9 mouse cellular contexts compared by ENCODE assay signal in genomic region chr10:3307752-3308151, GRCm38 (mm10). TPM values are rescaled to one million over a fixed set of nuclear protein-coding genes. Genes with fewer than 3 reads are reported as not detected.
DNase-seq lines count a peak whose midpoint lies in the region; ATAC-seq and TF ChIP-seq lines count a peak whose summit lies in the region.
"Had no signal": no experiment of that assay in that cellular context is flagged by ENCODE, and none has a peak within 500 bp of the region (broad histone marks: within the 10 kb centered on the region; RNA-seq: fewer than 3 reads in every experiment).

No protein-coding gene starts in this region.

- H3K9ac ChIP-seq in hindbrain, embryonic 14.5 days: no peak overlapping the region
- H3K9ac ChIP-seq in hindbrain, embryonic 11.5 days (ENCODE audit: low read depth, low read length): no peak overlapping the region
- no peak overlapping the region for H3K9ac ChIP-seq in intestine, postnatal 0 days (ENCODE audit: low read depth, low read length)
- H3K9ac ChIP-seq in liver, embryonic 11.5 days (ENCODE audit: low read depth, low read length): no peak overlapping the region
- no peak overlapping the region for H3K9ac ChIP-seq in heart, embryonic 12.5 days

- no peak for ATAC-seq in hindbrain, embryonic 14.5 days (ENCODE audit: low FRiP score)
- no peak for ATAC-seq in hindbrain, embryonic 11.5 days (ENCODE audit: low FRiP score)
- no peak for ATAC-seq in intestine, postnatal 0 days
- ATAC-seq in liver, embryonic 11.5 days (replicated peaks; ENCODE audit: low FRiP score): no peak
- no peak for ATAC-seq in heart, embryonic 12.5 days (ENCODE audit: insufficient number of reproducible peaks, low FRiP score)

- TF ChIP-seq CTCF in intestine, postnatal 0 days (IDR thresholded peaks at IDR 0.05; ENCODE audit: low read depth): no peak

- no peak overlapping the region for H3K4me2 ChIP-seq in hindbrain, embryonic 14.5 days (replicated peaks)
- H3K4me2 ChIP-seq in hindbrain, embryonic 11.5 days (replicated peaks; ENCODE audit: low read depth, low read length): no peak overlapping the region
- H3K4me2 ChIP-seq in intestine, postnatal 0 days (replicated peaks; ENCODE audit: low read depth): no peak overlapping the region
- H3K4me2 ChIP-seq in liver, embryonic 11.5 days: no peak overlapping the region
- H3K4me2 ChIP-seq in heart, embryonic 12.5 days: no peak overlapping the region

- intact Hi-C loops in left cerebral cortex, postnatal 14 days (cut with DNase I): no loop called here

- no peak overlapping the region for H3K27ac ChIP-seq in hindbrain, embryonic 14.5 days
- no peak overlapping the region for H3K27ac ChIP-seq in hindbrain, embryonic 11.5 days (ENCODE audit: low read depth, low read length)
- no peak overlapping the region for H3K27ac ChIP-seq in intestine, postnatal 0 days (ENCODE audit: low read depth, low read length)
- no peak overlapping the region for H3K27ac ChIP-seq in liver, embryonic 11.5 days (ENCODE audit: low read depth, low read length)
- H3K27ac ChIP-seq in heart, embryonic 12.5 days (ENCODE audit: poor library complexity, severe bottlenecking): no peak overlapping the region

- no peak overlapping the region for H3K4me3 ChIP-seq in hindbrain, embryonic 14.5 days (replicated peaks; ENCODE audit: low read length)
- no peak overlapping the region for H3K4me3 ChIP-seq in hindbrain, embryonic 11.5 days (ENCODE audit: low read depth, low read length)
- no peak overlapping the region for H3K4me3 ChIP-seq in intestine, postnatal 0 days (ENCODE audit: low read depth, low read length)
- H3K4me3 ChIP-seq in liver, embryonic 11.5 days (ENCODE audit: low read depth, low read length): no peak overlapping the region
- H3K4me3 ChIP-seq in heart, embryonic 12.5 days: no peak overlapping the region

- H3K4me1 ChIP-seq in hindbrain, embryonic 14.5 days (replicated peaks; ENCODE audit: control insufficient read depth, insufficient read depth, low read length): no peaks in the 10 kb centered on the region
- no peaks in the 10 kb centered on the region for H3K4me1 ChIP-seq in hindbrain, embryonic 11.5 days (replicated peaks; ENCODE audit: control insufficient read depth, insufficient read depth, low read length)
- H3K4me1 ChIP-seq in intestine, postnatal 0 days (replicated peaks; ENCODE audit: control insufficient read depth, insufficient read depth, low read length): no peaks in the 10 kb centered on the region
- H3K4me1 ChIP-seq in liver, embryonic 11.5 days (replicated peaks; ENCODE audit: control insufficient read depth, insufficient read depth, low read length): no peaks in the 10 kb centered on the region
- peaks cover 5% of the 10 kb centered on the region; the same call in 1 of the 2 replicates for H3K4me1 ChIP-seq in heart, embryonic 12.5 days (replicated peaks)

- no peaks in the 10 kb centered on the region for H3K36me3 ChIP-seq in hindbrain, embryonic 14.5 days (replicated peaks; ENCODE audit: control insufficient read depth, insufficient read depth)
- no peaks in the 10 kb centered on the region for H3K36me3 ChIP-seq in hindbrain, embryonic 11.5 days (ENCODE audit: control insufficient read depth, insufficient read depth, low read length)
- H3K36me3 ChIP-seq in intestine, postnatal 0 days (ENCODE audit: control insufficient read depth, insufficient read depth): no peaks in the 10 kb centered on the region
- H3K36me3 ChIP-seq in liver, embryonic 11.5 days (ENCODE audit: control insufficient read depth, insufficient read depth, low read length): no peaks in the 10 kb centered on the region
- no peaks in the 10 kb centered on the region for H3K36me3 ChIP-seq in heart, embryonic 12.5 days
- H3K36me3 ChIP-seq: G1E had no signal

- peak; percentile 43 for DNase-seq in hindbrain, embryonic 14.5 days (ENCODE audit: low spot score)
- no peak for DNase-seq in hindbrain, embryonic 11.5 days (ENCODE audit: low spot score)
- DNase-seq in brain, adult 2 months (ENCODE audit: low read depth, low spot score): peak; percentile 88
- DNase-seq in gonadal fat pad, adult 2 months (ENCODE audit: low read depth): peak; percentile 28
- peak; percentile 72 to 88 for DNase-seq in left cerebral cortex, postnatal 14 days (ENCODE audit: low spot score in 2 of 2)
- no peak for DNase-seq in liver, embryonic 11.5 days (ENCODE audit: low spot score)

- H3K27me3 ChIP-seq in hindbrain, embryonic 14.5 days (ENCODE audit: control insufficient read depth, insufficient read depth, low read length): no peaks in the 10 kb centered on the region
- H3K27me3 ChIP-seq in hindbrain, embryonic 11.5 days (ENCODE audit: control insufficient read depth, insufficient read depth, low read length): no peaks in the 10 kb centered on the region
- no peaks in the 10 kb centered on the region for H3K27me3 ChIP-seq in intestine, postnatal 0 days (replicated peaks; ENCODE audit: control insufficient read depth, insufficient read depth, low read length)
- no peaks in the 10 kb centered on the region for H3K27me3 ChIP-seq in liver, embryonic 11.5 days (replicated peaks; ENCODE audit: control insufficient read depth, insufficient read depth, low read length)
- H3K27me3 ChIP-seq in heart, embryonic 12.5 days (replicated peaks): no peaks in the 10 kb centered on the region

- H3K9me3 ChIP-seq in hindbrain, embryonic 14.5 days (ENCODE audit: control insufficient read depth, low read length): no peaks in the 10 kb centered on the region
- H3K9me3 ChIP-seq in hindbrain, embryonic 11.5 days (ENCODE audit: control insufficient read depth, low read length): no peaks in the 10 kb centered on the region
- no peaks in the 10 kb centered on the region for H3K9me3 ChIP-seq in intestine, postnatal 0 days (ENCODE audit: control insufficient read depth)
- H3K9me3 ChIP-seq in liver, embryonic 11.5 days (ENCODE audit: control insufficient read depth, low read length): no peaks in the 10 kb centered on the region
- no peaks in the 10 kb centered on the region for H3K9me3 ChIP-seq in heart, embryonic 12.5 days (replicated peaks)
- H3K9me3 ChIP-seq: G1E had no signal

- 68% methylated on average over 2 of the region's 2 CpGs for WGBS in hindbrain, embryonic 14.5 days
- WGBS in hindbrain, embryonic 11.5 days: 74% methylated on average over 2 of the region's 2 CpGs
- whole genome bisulfite sequencing in intestine, postnatal 0 days: 35% methylated on average over 2 of the region's 2 CpGs
- 75% methylated on average over 2 of the region's 2 CpGs for WGBS in liver, embryonic 11.5 days
- 26% methylated on average over 2 of the region's 2 CpGs for WGBS in heart, embryonic 12.5 days

RNA-seq across cellular contexts. Expression of gene H60c, which starts 40.2 kb away (rescaled TPM):
- not detected in 2 replicates for polyA plus RNA-seq in hindbrain, embryonic 14.5 days (2014; fragmentation: Nextera tagmentation; extraction: Ambion mirVana)
- polyA plus RNA-seq in hindbrain, embryonic 11.5 days (2014; fragmentation: Nextera tagmentation; extraction: Ambion mirVana): not detected in 2 replicates
- not detected in 2 replicates for polyA plus RNA-seq in gonadal fat pad, adult 2 months (2012; rRNA removed)
- not detected for total RNA-seq in left cerebral cortex, postnatal 14 days (2021)
- polyA plus RNA-seq in intestine, postnatal 0 days (2015; fragmentation: Nextera tagmentation; extraction: Ambion mirVana): 0.04 TPM in 1 of 2 replicates, not detected in the other
- polyA plus RNA-seq in liver, embryonic 11.5 days (2014; fragmentation: Nextera tagmentation; extraction: Ambion mirVana): not detected in 2 replicates
- polyA plus RNA-seq in heart, embryonic 12.5 days (2016; fragmentation: Nextera tagmentation; extraction: Ambion mirVana): not detected in 2 replicates
- polyA plus RNA-seq: G1E had no signal

RNA-seq across cellular contexts. Expression of gene Ppp1r14c, which starts 58.1 kb away (rescaled TPM):
- 75.8 and 78.8 TPM in 2 replicates for polyA plus RNA-seq in hindbrain, embryonic 14.5 days (2014; fragmentation: Nextera tagmentation; extraction: Ambion mirVana)
- 11.3 and 13.6 TPM in 2 replicates for polyA plus RNA-seq in hindbrain, embryonic 11.5 days (2014; fragmentation: Nextera tagmentation; extraction: Ambion mirVana)
- 0.14 and 0.22 TPM in 2 replicates for polyA plus RNA-seq in gonadal fat pad, adult 2 months (2012; rRNA removed)
- total RNA-seq in left cerebral cortex, postnatal 14 days (2021): 10 to 100 TPM; 40.0 to 45.7 TPM
- polyA plus RNA-seq in intestine, postnatal 0 days (2015; fragmentation: Nextera tagmentation; extraction: Ambion mirVana): 1.4 and 2.3 TPM in 2 replicates
- polyA plus RNA-seq in liver, embryonic 11.5 days (2014; fragmentation: Nextera tagmentation; extraction: Ambion mirVana): 1.9 and 3.1 TPM in 2 replicates
- polyA plus RNA-seq in heart, embryonic 12.5 days (2016; fragmentation: Nextera tagmentation; extraction: Ambion mirVana): 217 and 222 TPM in 2 replicates
- polyA plus RNA-seq: G1E had no signal

Comparison
In these comparisons a context has a peak if more than half of its experiments do, and no peak if none do; other contexts are left out.
1. DNase-seq: peak in hindbrain, embryonic 14.5 days (single experiment), brain, adult 2 months (single experiment), gonadal fat pad, adult 2 months (single experiment) and left cerebral cortex, postnatal 14 days (2 of 2); none in hindbrain, embryonic 11.5 days (single experiment) and liver, embryonic 11.5 days (single experiment).